Mouse (Mus musculus): ENCODE results near the gene Ank3. TPM values are rescaled to one million over a fixed set of nuclear protein-coding genes. Genes with fewer than 3 reads are reported as not detected.

Ank3 gene
- polyA plus RNA-seq, 1 experiment: 1.2 TPM

DNA sequence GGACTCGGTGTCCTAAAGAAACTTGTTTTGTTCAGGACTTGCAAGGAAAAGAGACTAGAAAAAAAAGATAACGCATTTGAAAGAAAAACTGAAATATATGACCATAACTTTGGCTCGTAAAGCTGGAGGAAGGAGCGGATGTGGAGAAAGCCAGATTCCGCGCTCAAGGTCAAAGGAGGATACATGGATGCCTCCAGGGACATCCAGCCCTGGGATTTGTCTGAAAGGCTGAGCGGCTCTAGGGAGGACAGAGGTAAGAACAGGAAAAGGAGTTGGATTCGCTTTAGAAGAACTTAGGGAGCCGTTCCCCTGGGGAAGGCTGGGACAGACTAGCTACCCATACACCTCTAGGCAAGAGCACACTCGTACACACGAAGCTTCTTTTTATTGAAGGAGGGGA is 32.4 kb upstream of the Ank3 start:
- no peak for TF ChIP-seq POLR2A (IDR thresholded peaks at IDR 0.05; ENCODE audit: low read depth, low read length)
- TF ChIP-seq CTCF (IDR thresholded peaks at IDR 0.05; ENCODE audit: extremely low read depth, insufficient read depth, insufficient read length, insufficient replicate concordance): no peak
- no peak for DNase-seq (ENCODE audit: low read depth in 1 of 2, low spot score in 2 of 2)
- Histone ChIP-seq H3K4me1 (ENCODE audit: control insufficient read depth, insufficient read depth, insufficient read length) (no peaks in the 10 kb centered on the region), H3K27ac (ENCODE audit: insufficient read depth, low read length) (no peak overlapping the region), H3K36me3 (ENCODE audit: control insufficient read depth, insufficient read depth, low read length) (no peaks in the 10 kb centered on the region), H3K27me3 (ENCODE audit: control insufficient read depth, insufficient read depth, low read length) (no peaks in the 10 kb centered on the region), H3K4me3 (ENCODE audit: extremely low read depth, insufficient read depth, insufficient read length) (no peak overlapping the region)
- WGBS: 89% methylated on average over 11 of the region's 11 CpGs

DNA sequence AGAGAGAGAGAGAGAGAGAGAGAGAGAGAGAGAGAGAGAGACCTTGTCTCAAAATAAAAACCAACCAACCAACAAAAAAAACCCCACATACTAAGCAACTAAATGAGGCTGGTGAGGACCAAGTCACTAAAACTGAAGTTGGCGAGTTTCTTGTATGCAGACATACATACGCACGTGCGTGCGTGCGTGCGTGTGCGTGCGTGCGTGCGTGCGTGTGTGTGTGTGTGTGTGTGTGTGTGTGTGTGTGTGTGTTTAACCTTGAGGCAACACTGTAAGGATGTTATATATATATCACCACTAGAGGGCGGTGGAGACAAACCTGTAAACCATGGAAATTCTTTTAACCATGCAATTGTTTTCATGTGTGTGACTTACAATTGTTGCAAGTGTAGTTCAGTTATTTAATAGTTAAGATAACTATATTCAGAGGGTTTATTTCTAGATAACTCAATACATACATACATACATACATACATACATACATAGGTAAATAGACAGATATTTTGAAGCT is 31.6 kb upstream of the Ank3 start:
- 84% methylated on average over 13 of the region's 13 CpGs for WGBS
- Histone ChIP-seq H3K27ac (ENCODE audit: insufficient read depth, low read length) (no peak overlapping the region), H3K36me3 (ENCODE audit: control insufficient read depth, insufficient read depth, low read length) (no peaks in the 10 kb centered on the region), H3K27me3 (ENCODE audit: control insufficient read depth, insufficient read depth, low read length) (no peaks in the 10 kb centered on the region), H3K4me1 (ENCODE audit: control insufficient read depth, insufficient read depth, insufficient read length) (no peaks in the 10 kb centered on the region), H3K4me3 (ENCODE audit: extremely low read depth, insufficient read depth, insufficient read length) (no peak overlapping the region)
- no peak for DNase-seq (ENCODE audit: low read depth in 1 of 2, low spot score in 2 of 2)
- TF ChIP-seq POLR2A (IDR thresholded peaks at IDR 0.05; ENCODE audit: low read depth, low read length): no peak
- TF ChIP-seq CTCF (IDR thresholded peaks at IDR 0.05; ENCODE audit: extremely low read depth, insufficient read depth, insufficient read length, insufficient replicate concordance): no peak

DNA sequence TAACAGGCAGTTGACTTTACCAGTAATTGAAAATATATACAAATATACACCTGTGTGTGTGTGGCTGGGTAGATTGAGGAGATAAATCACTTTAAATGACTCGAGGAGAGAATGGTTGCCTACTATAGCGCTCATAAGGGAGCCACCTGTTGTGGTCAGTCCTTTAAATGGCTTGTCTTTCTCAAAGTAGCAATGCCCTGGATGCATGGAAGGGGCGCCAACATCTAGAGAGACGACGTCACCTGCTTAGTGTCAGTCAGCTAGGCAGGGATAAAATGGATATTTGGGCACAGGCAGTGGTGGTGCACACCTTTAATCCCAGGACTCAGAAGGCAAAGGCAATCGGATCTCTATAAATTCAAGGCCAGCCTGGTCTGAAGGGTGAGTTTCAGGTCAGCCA is 29.3 kb upstream of the Ank3 start:
- 84% methylated on average over 6 of the region's 6 CpGs for WGBS
- Histone ChIP-seq H3K4me3 (ENCODE audit: extremely low read depth, insufficient read depth, insufficient read length) (no peak overlapping the region), H3K27me3 (ENCODE audit: control insufficient read depth, insufficient read depth, low read length) (no peaks in the 10 kb centered on the region), H3K36me3 (ENCODE audit: control insufficient read depth, insufficient read depth, low read length) (no peaks in the 10 kb centered on the region), H3K27ac (ENCODE audit: insufficient read depth, low read length) (no peak overlapping the region), H3K4me1 (ENCODE audit: control insufficient read depth, insufficient read depth, insufficient read length) (no peaks in the 10 kb centered on the region)
- TF ChIP-seq CTCF (IDR thresholded peaks at IDR 0.05; ENCODE audit: extremely low read depth, insufficient read depth, insufficient read length, insufficient replicate concordance): no peak
- no peak for DNase-seq (ENCODE audit: low read depth in 1 of 2, low spot score in 2 of 2)

DNA sequence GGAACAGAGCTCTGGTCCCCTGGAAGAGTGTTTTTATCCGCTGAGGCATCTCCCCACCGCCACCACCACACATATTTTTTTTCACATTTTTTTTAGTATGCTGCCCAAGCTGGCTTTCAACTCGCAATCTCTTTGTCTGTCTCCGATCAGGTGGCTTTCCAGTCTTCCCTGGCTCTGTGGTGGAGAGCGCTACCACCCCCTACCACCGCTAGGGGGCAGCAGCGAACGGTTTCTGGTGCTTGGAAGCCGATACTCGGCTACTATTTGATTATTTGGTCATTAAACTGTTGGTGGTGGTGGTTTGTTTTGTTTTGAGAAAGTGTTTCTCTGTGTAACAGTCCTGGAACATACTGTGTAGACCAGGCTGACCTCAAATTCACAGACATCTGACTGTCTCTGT is 27.1 kb upstream of the Ank3 start:
- no peaks in the 10 kb centered on the region for H3K4me1 ChIP-seq (ENCODE audit: control insufficient read depth, insufficient read depth, insufficient read length)

DNA sequence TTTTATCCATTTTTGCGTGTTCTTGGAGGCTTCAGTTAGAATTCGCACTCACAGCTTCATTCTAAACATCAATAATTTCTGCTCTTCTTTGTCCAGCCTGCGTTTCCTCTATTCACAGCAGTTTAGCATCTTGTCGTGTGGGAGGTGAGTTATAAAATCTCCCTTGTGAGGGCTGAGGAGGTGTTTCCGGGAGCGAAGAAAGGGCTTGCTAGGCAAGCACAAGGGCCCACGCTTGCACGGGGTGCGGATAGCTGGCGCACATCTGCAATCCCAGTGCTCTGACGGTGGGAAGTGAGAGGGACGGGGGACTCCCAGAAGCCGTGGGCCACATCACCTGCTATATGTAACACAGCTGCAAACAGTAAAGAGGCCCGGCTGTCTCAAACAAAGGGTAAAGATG is 26.5 kb upstream of the Ank3 start:
- no peak for TF ChIP-seq POLR2A (IDR thresholded peaks at IDR 0.05; ENCODE audit: low read depth, low read length)
- no peak for TF ChIP-seq CTCF (IDR thresholded peaks at IDR 0.05; ENCODE audit: extremely low read depth, insufficient read depth, insufficient read length, insufficient replicate concordance)
- no peaks in the 10 kb centered on the region for H3K36me3 ChIP-seq (ENCODE audit: control insufficient read depth, insufficient read depth, low read length)
- H3K4me1 ChIP-seq (ENCODE audit: control insufficient read depth, insufficient read depth, insufficient read length): no peaks in the 10 kb centered on the region
- no peak for DNase-seq (ENCODE audit: low read depth in 1 of 2, low spot score in 2 of 2)
- H3K27me3 ChIP-seq (ENCODE audit: control insufficient read depth, insufficient read depth, low read length): no peaks in the 10 kb centered on the region
- H3K4me3 ChIP-seq (ENCODE audit: extremely low read depth, insufficient read depth, insufficient read length): no peak overlapping the region
- 93% methylated on average over 14 of the region's 14 CpGs for WGBS
- H3K27ac ChIP-seq (ENCODE audit: insufficient read depth, low read length): no peak overlapping the region

More for the DNA sequence above, 27.1 kb upstream of the Ank3 start:
- Histone ChIP-seq H3K27ac (ENCODE audit: insufficient read depth, low read length) (no peak overlapping the region), H3K36me3 (ENCODE audit: control insufficient read depth, insufficient read depth, low read length) (no peaks in the 10 kb centered on the region), H3K27me3 (ENCODE audit: control insufficient read depth, insufficient read depth, low read length) (no peaks in the 10 kb centered on the region), H3K4me3 (ENCODE audit: extremely low read depth, insufficient read depth, insufficient read length) (no peak overlapping the region)
- TF ChIP-seq CTCF (IDR thresholded peaks at IDR 0.05; ENCODE audit: extremely low read depth, insufficient read depth, insufficient read length, insufficient replicate concordance): peak; percentile 48; the same call in 1 of the 2 replicates
- no peak for TF ChIP-seq POLR2A (IDR thresholded peaks at IDR 0.05; ENCODE audit: low read depth, low read length)
- WGBS: 22% methylated on average over 10 of the region's 10 CpGs
- DNase-seq (ENCODE audit: low read depth in 1 of 2, low spot score in 2 of 2): no peak

DNA sequence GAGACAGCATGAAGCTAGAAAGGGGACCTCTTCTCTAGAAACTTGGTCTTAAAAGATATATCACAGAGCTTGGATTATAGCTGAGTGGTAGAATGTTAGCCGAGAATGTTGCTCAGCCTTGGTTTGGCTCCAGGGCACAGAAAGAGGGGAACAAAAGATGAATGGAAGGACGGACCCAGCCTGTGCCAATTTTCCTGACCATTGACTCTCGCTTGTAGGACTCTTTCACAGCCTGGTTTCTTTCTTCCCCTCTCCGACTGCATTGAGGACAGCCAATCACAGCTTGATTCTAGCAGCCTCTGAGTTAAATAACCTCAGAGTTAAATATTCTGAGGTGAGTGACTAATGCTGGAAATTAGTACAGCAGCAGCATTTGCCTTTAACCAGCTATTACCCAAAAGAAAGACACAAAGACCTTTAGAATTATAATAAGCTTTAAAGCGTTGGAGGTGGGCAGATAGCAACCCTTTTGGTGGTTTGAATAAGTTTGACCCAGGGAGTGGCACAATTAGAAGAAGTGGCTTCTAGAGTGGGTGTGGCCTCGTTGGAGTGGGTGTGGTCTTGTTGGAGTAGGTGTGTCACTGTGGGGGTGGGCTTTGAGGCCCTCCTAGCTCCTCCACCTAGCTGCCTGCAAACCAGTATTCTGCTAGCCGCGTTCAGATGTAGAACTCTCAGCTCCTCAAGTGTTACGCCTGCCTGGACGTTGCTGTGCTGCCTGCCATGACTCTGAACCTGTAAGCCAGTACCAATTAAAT is 24.6 kb upstream of the Ank3 start:
- no peaks in the 10 kb centered on the region for H3K4me1 ChIP-seq (ENCODE audit: control insufficient read depth, insufficient read depth, insufficient read length)
- DNase-seq (ENCODE audit: low read depth in 1 of 2, low spot score in 2 of 2): no peak
- no peaks in the 10 kb centered on the region for H3K36me3 ChIP-seq (ENCODE audit: control insufficient read depth, insufficient read depth, low read length)
- 77% methylated on average over 10 of the region's 10 CpGs for WGBS
- no peak overlapping the region for H3K4me3 ChIP-seq (ENCODE audit: extremely low read depth, insufficient read depth, insufficient read length)
- no peak for TF ChIP-seq CTCF (IDR thresholded peaks at IDR 0.05; ENCODE audit: extremely low read depth, insufficient read depth, insufficient read length, insufficient replicate concordance)
- no peak for TF ChIP-seq POLR2A (IDR thresholded peaks at IDR 0.05; ENCODE audit: low read depth, low read length)
- no peak overlapping the region for H3K27ac ChIP-seq (ENCODE audit: insufficient read depth, low read length)
- H3K27me3 ChIP-seq (ENCODE audit: control insufficient read depth, insufficient read depth, low read length): no peaks in the 10 kb centered on the region

DNA sequence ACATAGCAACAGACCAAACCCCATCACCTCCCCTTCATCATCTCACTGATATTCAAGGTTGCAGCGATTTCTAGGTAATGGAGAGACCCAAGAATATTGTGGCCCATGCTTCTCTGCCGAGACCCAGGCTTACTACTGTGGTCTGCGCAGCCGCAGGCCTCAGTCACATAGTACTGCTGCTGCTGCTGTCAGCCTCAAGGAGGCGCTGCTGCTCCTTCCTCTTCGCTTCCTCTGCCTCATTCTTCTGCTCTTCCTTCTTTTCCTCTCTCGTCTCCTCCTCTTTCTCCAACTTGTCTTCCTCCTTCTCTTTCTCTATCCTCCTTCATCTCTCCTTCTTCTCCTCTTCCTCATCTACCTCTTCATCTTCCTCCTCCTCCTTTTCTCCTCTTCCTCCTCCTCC is 23.4 kb upstream of the Ank3 start:
- Histone ChIP-seq H3K36me3 (ENCODE audit: control insufficient read depth, insufficient read depth, low read length) (no peaks in the 10 kb centered on the region), H3K4me1 (ENCODE audit: control insufficient read depth, insufficient read depth, insufficient read length) (no peaks in the 10 kb centered on the region), H3K4me3 (ENCODE audit: extremely low read depth, insufficient read depth, insufficient read length) (no peak overlapping the region), H3K27ac (ENCODE audit: insufficient read depth, low read length) (no peak overlapping the region), H3K27me3 (ENCODE audit: control insufficient read depth, insufficient read depth, low read length) (no peaks in the 10 kb centered on the region)
- 66% methylated on average over 7 of the region's 7 CpGs for WGBS
- no peak for DNase-seq (ENCODE audit: low read depth in 1 of 2, low spot score in 2 of 2)
- no peak for TF ChIP-seq POLR2A (IDR thresholded peaks at IDR 0.05; ENCODE audit: low read depth, low read length)
- no peak for TF ChIP-seq CTCF (IDR thresholded peaks at IDR 0.05; ENCODE audit: extremely low read depth, insufficient read depth, insufficient read length, insufficient replicate concordance)

Data from spleen, adult 2 months (tissue).